Mouse (Mus musculus) thymus, adult 2 months (tissue): ENCODE data around the gene Ccdc162.

Source experiments
- CTCF ChIP-seq: fragments of 200-500 bp; IDR thresholded peaks from 2 replicates; pipeline ENCODE4 v1.5.1; 2012; ENCODE audit warnings: mild to moderate bottlenecking, control low read depth, low read length, moderate library complexity, borderline replicate concordance; ENCODE audit not compliant: control insufficient read depth, poor library complexity, insufficient read depth; ENCODE audit errors: extremely low read depth
- POLR2A ChIP-seq: fragments of 200-500 bp; IDR thresholded peaks from 2 replicates; pipeline ENCODE4 v1.6.1; 2012; ENCODE audit warnings: mild to moderate bottlenecking, low read length, control low read depth, moderate library complexity; ENCODE audit not compliant: control insufficient read depth, poor library complexity, insufficient read depth; ENCODE audit errors: extremely low read depth

DNA sequence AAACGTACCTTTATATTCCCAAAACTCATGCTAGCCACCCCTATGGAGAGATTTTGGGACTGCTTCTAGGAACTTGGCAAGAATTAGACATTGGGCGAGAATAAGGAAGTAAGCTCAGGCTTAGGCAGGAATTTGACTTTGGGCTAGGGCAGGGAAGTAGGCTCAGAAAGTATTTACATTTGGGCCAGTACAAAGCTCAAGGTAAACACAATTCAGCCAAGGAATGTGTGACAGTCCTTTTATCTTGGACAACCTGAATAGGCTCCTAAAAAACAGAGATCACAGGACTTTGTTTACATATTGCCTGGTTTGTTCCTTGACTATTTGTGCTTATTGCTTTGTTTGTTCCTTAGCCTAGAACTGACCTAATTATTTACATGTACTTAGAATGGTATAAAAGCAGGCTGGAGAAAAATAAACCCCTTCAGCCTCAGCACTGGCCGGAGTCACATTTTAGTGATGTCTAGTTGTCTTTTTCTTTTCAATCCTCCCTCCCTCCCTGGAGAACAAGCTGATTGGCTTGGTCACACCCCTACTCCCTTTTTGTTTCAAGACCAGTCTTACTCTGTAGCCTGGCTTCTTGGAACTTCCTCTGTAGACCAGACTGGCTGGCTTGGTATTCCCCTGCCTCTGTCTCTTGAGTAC, 47.4 kb upstream of the Ccdc162 start:
- no peak for TF ChIP-seq CTCF
- TF ChIP-seq POLR2A: no peak
